Mouse (Mus musculus) lung, adult 2 months (tissue): ENCODE measurements around the gene Paxbp1.

Source experiments
- CTCF ChIP-seq: fragments of 200-500 bp; IDR thresholded peaks from 2 replicates; pipeline ENCODE4 v1.5.1; 2011; ENCODE audit warnings: mild to moderate bottlenecking, low read length, control low read depth; ENCODE audit not compliant: insufficient read depth
- POLR2A ChIP-seq: fragments of 200-500 bp; IDR thresholded peaks from 2 replicates; pipeline ENCODE4 v1.6.1; 2011; ENCODE audit warnings: low read depth, mild to moderate bottlenecking, control low read depth, low read length, borderline replicate concordance; ENCODE audit errors: extremely low read depth

DNA sequence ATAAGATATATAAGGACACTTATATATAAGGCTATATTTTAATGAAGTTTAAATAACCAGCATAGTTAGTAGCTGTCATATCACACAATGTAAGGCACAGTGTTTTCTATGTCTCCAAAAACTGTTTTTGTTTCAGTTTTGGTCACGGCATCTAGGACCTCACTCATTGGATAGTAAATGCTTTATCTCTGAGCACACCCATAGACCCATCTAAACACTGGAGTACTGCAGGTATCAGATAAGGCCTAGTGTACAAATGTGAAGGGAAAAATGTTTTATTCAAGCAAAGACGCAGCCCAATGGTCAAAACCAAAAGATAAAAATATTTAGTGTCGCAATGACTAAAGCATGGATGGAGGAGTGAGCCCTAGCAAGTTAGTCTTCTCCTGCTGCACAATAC is 55.7 kb downstream of the Paxbp1 start:
- no peak for TF ChIP-seq POLR2A
- no peak for TF ChIP-seq CTCF
